Comparison of ENCODE assay signal across 15 mouse cellular contexts in genomic region chr13:59604511-59604910, GRCm38 (mm10).
"Had no signal": no experiment of that assay in that cellular context is flagged by ENCODE, and none has a peak within 500 bp of the region (broad histone marks: within the 10 kb centered on the region; RNA-seq: fewer than 3 reads in every experiment).

No protein-coding gene starts in this region.

- H3K27ac ChIP-seq: layer of hippocampus, adult 2 months; limb, embryonic 15.5 days; neural tube, embryonic 15.5 days had no signal

- H3K4me3 ChIP-seq: layer of hippocampus, adult 2 months; limb, embryonic 15.5 days; neural tube, embryonic 15.5 days had no signal

- H3K9me3 ChIP-seq: limb, embryonic 15.5 days; neural tube, embryonic 15.5 days had no signal

- H3K9ac ChIP-seq: limb, embryonic 15.5 days; lung, embryonic 14.5 days; neural tube, embryonic 15.5 days had no signal

- H3K4me2 ChIP-seq: limb, embryonic 15.5 days; lung, embryonic 14.5 days; midbrain, embryonic 11.5 days; neural tube, embryonic 15.5 days had no signal

- H3K27me3 ChIP-seq: limb, embryonic 15.5 days; neural tube, embryonic 15.5 days had no signal

- DNase-seq: kidney, adult 18-20 months; kidney, postnatal 10 days; kidney, postnatal 4 days; lung, embryonic 14.5 days; lung, postnatal 10 days; lung, postnatal 4 days; right cerebral cortex, postnatal 4 days; spleen, adult 18-20 months; thymus, adult 18-20 months; thymus, postnatal 25 days had no signal

- H3K4me1 ChIP-seq: limb, embryonic 15.5 days; neural tube, embryonic 15.5 days had no signal

- ATAC-seq: midbrain, embryonic 16.5 days had no signal
